8 mouse cellular contexts compared by ENCODE assay signal in the genomic region with DNA sequence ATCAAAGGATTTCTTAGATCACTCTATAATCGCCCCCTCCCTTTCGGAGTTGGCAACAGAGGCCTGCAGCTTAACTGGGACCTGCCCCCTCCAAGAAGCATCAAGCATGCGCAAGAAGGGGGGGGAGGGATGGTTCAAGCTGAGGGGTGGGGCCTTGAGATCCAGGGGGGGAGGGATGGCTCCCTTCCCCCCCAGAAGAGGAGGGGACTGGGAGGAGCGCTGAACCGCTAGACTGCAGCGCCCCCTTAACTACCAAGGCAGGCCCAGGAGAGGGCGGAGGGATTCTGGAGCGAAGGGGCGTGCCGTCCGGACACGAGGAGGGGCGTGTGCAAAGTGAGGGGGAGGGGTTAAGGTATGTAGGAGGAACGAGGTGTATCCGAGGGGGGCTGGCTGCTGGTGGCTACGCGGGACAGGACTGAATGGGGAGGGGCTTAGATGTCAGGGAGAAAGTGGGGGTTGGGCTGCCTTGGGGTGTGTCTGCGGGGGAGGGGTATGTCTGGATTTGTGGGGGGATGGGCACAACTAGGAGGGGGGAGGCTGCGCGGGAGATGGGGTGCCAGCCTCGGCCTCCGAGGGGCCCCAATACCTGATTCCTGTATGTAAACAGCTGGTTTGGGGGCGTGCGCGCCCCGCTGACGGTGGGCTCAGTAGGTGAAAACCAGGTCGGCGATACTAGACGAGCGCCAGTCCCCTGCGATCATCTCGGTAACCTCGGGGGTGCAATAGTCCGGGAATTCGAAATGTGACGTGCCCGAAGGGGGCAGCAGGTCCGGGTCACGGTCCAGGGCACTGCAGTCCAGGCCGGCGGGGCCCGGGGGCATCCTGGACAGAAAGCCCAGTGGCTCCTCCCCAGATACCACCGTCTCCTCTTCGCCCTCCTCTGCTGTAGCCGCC. TPM values are rescaled to one million over a fixed set of nuclear protein-coding genes. Genes with fewer than 3 reads are reported as not detected.
DNase-seq lines count a peak whose midpoint lies in the region; ATAC-seq and TF ChIP-seq lines count a peak whose summit lies in the region.

No protein-coding gene starts in this region.

- peak overlapping the region; percentile 97 for H3K9ac ChIP-seq in forebrain, embryonic 13.5 days
- H3K9ac ChIP-seq in heart, postnatal 0 days (replicated peaks; ENCODE audit: low read depth, low read length), result peak overlapping the region; percentile 96
- H3K9ac ChIP-seq in liver, embryonic 15.5 days, result peak overlapping the region; percentile 76
- H3K9ac ChIP-seq in neural tube, embryonic 13.5 days, result peak overlapping the region; percentile 98
- H3K9ac ChIP-seq in stomach, postnatal 0 days (ENCODE audit: low read length), result peak overlapping the region; percentile 86

- peak overlapping the region; percentile 100 for H3K27ac ChIP-seq in forebrain, embryonic 13.5 days
- H3K27ac ChIP-seq in heart, postnatal 0 days (ENCODE audit: low read depth), result peak overlapping the region; percentile 98
- H3K27ac ChIP-seq in liver, embryonic 15.5 days (replicated peaks), result peak overlapping the region; percentile 94
- peak overlapping the region; percentile 100 for H3K27ac ChIP-seq in neural tube, embryonic 13.5 days (replicated peaks)
- peak overlapping the region; percentile 98 for H3K27ac ChIP-seq in stomach, postnatal 0 days (replicated peaks)

- TF ChIP-seq CTCF in E14TG2a.4 (conservative IDR thresholded peaks at IDR 0.05; ENCODE audit: low read length), result no peak
- TF ChIP-seq CTCF in heart, postnatal 0 days (IDR thresholded peaks at IDR 0.05; ENCODE audit: low read depth), result peak; percentile 72
- peak; percentile 78 for TF ChIP-seq CTCF in stomach, postnatal 0 days (IDR thresholded peaks at IDR 0.05; ENCODE audit: low read depth)

- H3K36me3 ChIP-seq in E14TG2a.4 (ENCODE audit: insufficient read depth, low read length), result peaks cover 23% of the 10 kb centered on the region
- no peaks in the 10 kb centered on the region for H3K36me3 ChIP-seq in forebrain, embryonic 13.5 days (ENCODE audit: poor library complexity, severe bottlenecking)
- no peaks in the 10 kb centered on the region for H3K36me3 ChIP-seq in heart, postnatal 0 days (replicated peaks; ENCODE audit: control insufficient read depth, insufficient read depth, low read length)
- no peaks in the 10 kb centered on the region for H3K36me3 ChIP-seq in liver, embryonic 15.5 days (replicated peaks)
- H3K36me3 ChIP-seq in neural tube, embryonic 13.5 days, result peaks cover 14% of the 10 kb centered on the region
- no peaks in the 10 kb centered on the region for H3K36me3 ChIP-seq in stomach, postnatal 0 days (ENCODE audit: control insufficient read depth, insufficient read depth, low read length)

- no peaks in the 10 kb centered on the region for H3K27me3 ChIP-seq in E14TG2a.4 (ENCODE audit: insufficient read depth, low read length)
- no peaks in the 10 kb centered on the region for H3K27me3 ChIP-seq in forebrain, embryonic 13.5 days
- no peaks in the 10 kb centered on the region for H3K27me3 ChIP-seq in heart, postnatal 0 days (ENCODE audit: control insufficient read depth, insufficient read depth, low read length)
- no peaks in the 10 kb centered on the region; the same call in 1 of the 2 replicates for H3K27me3 ChIP-seq in liver, embryonic 15.5 days
- H3K27me3 ChIP-seq in neural tube, embryonic 13.5 days, result no peaks in the 10 kb centered on the region
- H3K27me3 ChIP-seq in stomach, postnatal 0 days (ENCODE audit: control insufficient read depth, insufficient read depth, low read length), result no peaks in the 10 kb centered on the region

- peak overlapping the region; percentile 90 for H3K4me2 ChIP-seq in forebrain, embryonic 13.5 days
- peak overlapping the region; percentile 90 for H3K4me2 ChIP-seq in heart, postnatal 0 days (ENCODE audit: low read depth, low read length)
- H3K4me2 ChIP-seq in liver, embryonic 15.5 days, result peak overlapping the region; percentile 100
- peak overlapping the region; percentile 98 for H3K4me2 ChIP-seq in neural tube, embryonic 13.5 days
- H3K4me2 ChIP-seq in stomach, postnatal 0 days (replicated peaks; ENCODE audit: low read depth), result peak overlapping the region; percentile 88

- ATAC-seq in forebrain, embryonic 13.5 days, result peak; percentile 61
- ATAC-seq in heart, postnatal 0 days (ENCODE audit: insufficient read depth, low read depth), result peak; percentile 54
- ATAC-seq in liver, embryonic 15.5 days (ENCODE audit: insufficient read depth), result peak; percentile 39
- peak; percentile 64 for ATAC-seq in neural tube, embryonic 13.5 days (ENCODE audit: low read depth)
- ATAC-seq in stomach, postnatal 0 days (ENCODE audit: low FRiP score, low TSS enrichment), result peak; percentile 68

- peak overlapping the region; percentile 91 for H3K4me3 ChIP-seq in E14TG2a.4 (replicated peaks; ENCODE audit: low read length)
- H3K4me3 ChIP-seq in forebrain, embryonic 13.5 days, result peak overlapping the region; percentile 90
- peak overlapping the region; percentile 96 for H3K4me3 ChIP-seq in heart, postnatal 0 days (ENCODE audit: low read depth, low read length)
- peak overlapping the region; percentile 83 for H3K4me3 ChIP-seq in liver, embryonic 15.5 days (replicated peaks)
- peak overlapping the region; percentile 84 for H3K4me3 ChIP-seq in neural tube, embryonic 13.5 days
- peak overlapping the region; percentile 82 for H3K4me3 ChIP-seq in stomach, postnatal 0 days (ENCODE audit: low read depth, low read length)

- no peaks in the 10 kb centered on the region for H3K9me3 ChIP-seq in E14TG2a.4 (ENCODE audit: low read length)
- no peaks in the 10 kb centered on the region for H3K9me3 ChIP-seq in forebrain, embryonic 13.5 days (replicated peaks)
- no peaks in the 10 kb centered on the region for H3K9me3 ChIP-seq in heart, postnatal 0 days (replicated peaks; ENCODE audit: control insufficient read depth, low read length)
- H3K9me3 ChIP-seq in liver, embryonic 15.5 days (replicated peaks), result no peaks in the 10 kb centered on the region
- H3K9me3 ChIP-seq in neural tube, embryonic 13.5 days, result no peaks in the 10 kb centered on the region
- no peaks in the 10 kb centered on the region for H3K9me3 ChIP-seq in stomach, postnatal 0 days (ENCODE audit: control insufficient read depth, low read length)

- peak; percentile 46 for TF ChIP-seq EP300 in heart, postnatal 0 days (IDR thresholded peaks at IDR 0.05; ENCODE audit: low read depth)
- no peak for TF ChIP-seq EP300 in stomach, postnatal 0 days (optimal IDR thresholded peaks at IDR 0.05)

- WGBS in forebrain, embryonic 13.5 days, result under 1% methylated on average over 42 of the region's 46 CpGs
- under 1% methylated on average over 42 of the region's 46 CpGs for WGBS in heart, postnatal 0 days
- under 1% methylated on average over 44 of the region's 46 CpGs for WGBS in liver, embryonic 15.5 days (ENCODE audit: insufficient replicate concordance)
- WGBS in neural tube, embryonic 13.5 days, result under 1% methylated on average over 45 of the region's 46 CpGs
- under 1% methylated on average over 36 of the region's 46 CpGs for WGBS in stomach, postnatal 0 days

- peaks cover 62% of the 10 kb centered on the region for H3K4me1 ChIP-seq in E14TG2a.4 (replicated peaks; ENCODE audit: low read depth, low read length)
- peaks cover 46% of the 10 kb centered on the region for H3K4me1 ChIP-seq in forebrain, embryonic 13.5 days
- peaks cover 9% of the 10 kb centered on the region; the same call in 1 of the 2 replicates for H3K4me1 ChIP-seq in heart, postnatal 0 days (ENCODE audit: control insufficient read depth, insufficient read depth)
- peaks cover 58% of the 10 kb centered on the region for H3K4me1 ChIP-seq in liver, embryonic 15.5 days (replicated peaks)
- H3K4me1 ChIP-seq in neural tube, embryonic 13.5 days (replicated peaks), result peaks cover 54% of the 10 kb centered on the region
- H3K4me1 ChIP-seq in stomach, postnatal 0 days (replicated peaks; ENCODE audit: control insufficient read depth, insufficient read depth), result no peaks in the 10 kb centered on the region; the same call in 1 of the 2 replicates

- DNase-seq in c-Kit-positive CD71-positive TER-119-negative erythroid progenitor cells, embryonic 14.5 days (ENCODE audit: low read depth), result peak; percentile 85
- DNase-seq in heart, postnatal 0 days (ENCODE audit: low spot score), result peak; percentile 96
- peak; percentile 93 to 96 for DNase-seq in kidney, postnatal 4 days
- DNase-seq in stomach, postnatal 0 days (ENCODE audit: low spot score), result peak; percentile 93

RNA-seq across cellular contexts. Expression of a gene that starts 1.5 kb away (rescaled TPM):
- 15.8 and 17.6 TPM in 2 replicates for polyA plus RNA-seq in forebrain, embryonic 13.5 days (2015; fragmentation: Nextera tagmentation; extraction: Ambion mirVana)
- 19.9 and 30.0 TPM in 2 replicates for total RNA-seq in heart, postnatal 0 days (2014; rRNA removed; ENCODE audit: low replicate concordance)
- 5.0 and 5.5 TPM in 2 replicates for polyA plus RNA-seq in heart, postnatal 0 days (2015; fragmentation: Nextera tagmentation; extraction: Ambion mirVana)
- 1.2 and 1.5 TPM in 2 replicates for polyA plus RNA-seq in liver, embryonic 15.5 days (2015; fragmentation: Nextera tagmentation; extraction: Ambion mirVana)
- polyA plus RNA-seq in neural tube, embryonic 13.5 days (2015; fragmentation: Nextera tagmentation; extraction: Ambion mirVana), result 14.9 and 15.3 TPM in 2 replicates
- 2.7 and 3.0 TPM in 2 replicates for polyA plus RNA-seq in stomach, postnatal 0 days (2015; fragmentation: Nextera tagmentation; extraction: Ambion mirVana)

RNA-seq across cellular contexts. Expression of a gene that starts 18.5 kb away (rescaled TPM):
- 25.3 and 25.9 TPM in 2 replicates for polyA plus RNA-seq in forebrain, embryonic 13.5 days (2015; fragmentation: Nextera tagmentation; extraction: Ambion mirVana)
- total RNA-seq in heart, postnatal 0 days (2014; rRNA removed; ENCODE audit: low replicate concordance), result 21.1 and 27.2 TPM in 2 replicates
- 18.3 and 20.6 TPM in 2 replicates for polyA plus RNA-seq in heart, postnatal 0 days (2015; fragmentation: Nextera tagmentation; extraction: Ambion mirVana)
- polyA plus RNA-seq in liver, embryonic 15.5 days (2015; fragmentation: Nextera tagmentation; extraction: Ambion mirVana), result 9.1 and 9.5 TPM in 2 replicates
- 21.5 and 24.5 TPM in 2 replicates for polyA plus RNA-seq in neural tube, embryonic 13.5 days (2015; fragmentation: Nextera tagmentation; extraction: Ambion mirVana)
- 14.8 and 15.6 TPM in 2 replicates for polyA plus RNA-seq in stomach, postnatal 0 days (2015; fragmentation: Nextera tagmentation; extraction: Ambion mirVana)

RNA-seq across cellular contexts. Expression of a gene that starts 19.0 kb away (rescaled TPM):
- polyA plus RNA-seq in forebrain, embryonic 13.5 days (2015; fragmentation: Nextera tagmentation; extraction: Ambion mirVana), result 1.6 and 2.6 TPM in 2 replicates
- total RNA-seq in heart, postnatal 0 days (2014; rRNA removed; ENCODE audit: low replicate concordance), result 0.15 and 1.7 TPM in 2 replicates
- polyA plus RNA-seq in heart, postnatal 0 days (2015; fragmentation: Nextera tagmentation; extraction: Ambion mirVana), result 5.4 and 5.6 TPM in 2 replicates
- polyA plus RNA-seq in liver, embryonic 15.5 days (2015; fragmentation: Nextera tagmentation; extraction: Ambion mirVana), result 0.13 and 0.20 TPM in 2 replicates
- 0.67 and 0.83 TPM in 2 replicates for polyA plus RNA-seq in neural tube, embryonic 13.5 days (2015; fragmentation: Nextera tagmentation; extraction: Ambion mirVana)
- polyA plus RNA-seq in stomach, postnatal 0 days (2015; fragmentation: Nextera tagmentation; extraction: Ambion mirVana), result 0.38 TPM in 2 replicates

RNA-seq across cellular contexts. Expression of a gene that starts 19.9 kb away (rescaled TPM):
- 11.8 and 16.4 TPM in 2 replicates for polyA plus RNA-seq in forebrain, embryonic 13.5 days (2015; fragmentation: Nextera tagmentation; extraction: Ambion mirVana)
- not detected in 2 replicates for total RNA-seq in heart, postnatal 0 days (2014; rRNA removed; ENCODE audit: low replicate concordance)
- 0.12 and 0.33 TPM in 2 replicates for polyA plus RNA-seq in heart, postnatal 0 days (2015; fragmentation: Nextera tagmentation; extraction: Ambion mirVana)
- not detected in 2 replicates for polyA plus RNA-seq in liver, embryonic 15.5 days (2015; fragmentation: Nextera tagmentation; extraction: Ambion mirVana)
- 30.7 and 32.0 TPM in 2 replicates for polyA plus RNA-seq in neural tube, embryonic 13.5 days (2015; fragmentation: Nextera tagmentation; extraction: Ambion mirVana)
- polyA plus RNA-seq in stomach, postnatal 0 days (2015; fragmentation: Nextera tagmentation; extraction: Ambion mirVana), result 1.1 and 1.5 TPM in 2 replicates

RNA-seq across cellular contexts. Expression of a gene that starts 52.5 kb away (rescaled TPM):
- polyA plus RNA-seq in forebrain, embryonic 13.5 days (2015; fragmentation: Nextera tagmentation; extraction: Ambion mirVana), result 0.79 and 0.97 TPM in 2 replicates
- total RNA-seq in heart, postnatal 0 days (2014; rRNA removed; ENCODE audit: low replicate concordance), result 0.39 TPM in 1 of 2 replicates, not detected in the other
- polyA plus RNA-seq in heart, postnatal 0 days (2015; fragmentation: Nextera tagmentation; extraction: Ambion mirVana), result 2.5 and 2.6 TPM in 2 replicates
- polyA plus RNA-seq in liver, embryonic 15.5 days (2015; fragmentation: Nextera tagmentation; extraction: Ambion mirVana), result 3.8 and 4.4 TPM in 2 replicates
- 1.1 and 2.1 TPM in 2 replicates for polyA plus RNA-seq in neural tube, embryonic 13.5 days (2015; fragmentation: Nextera tagmentation; extraction: Ambion mirVana)
- 2.9 and 3.9 TPM in 2 replicates for polyA plus RNA-seq in stomach, postnatal 0 days (2015; fragmentation: Nextera tagmentation; extraction: Ambion mirVana)

Comparison
In these comparisons a context has a peak if more than half of its experiments do, and no peak if none do; other contexts are left out.
1. Peak in every context shown above with its lines: DNase-seq, ATAC-seq, H3K4me3 ChIP-seq and H3K27ac ChIP-seq.